Mouse (Mus musculus): ENCODE measurements around the gene Cdk4. TPM values are rescaled to one million over a fixed set of nuclear protein-coding genes. Genes with fewer than 3 reads are reported as not detected.
"Not testable (repeated sequence)": the region's sequence is repeated elsewhere in the genome, so short reads cannot be mapped to it uniquely, and the experiment has no call there.

The Cdk4 gene
- polyA plus RNA-seq, 1 experiment from 2014 or later: 1,915 TPM

DNA sequence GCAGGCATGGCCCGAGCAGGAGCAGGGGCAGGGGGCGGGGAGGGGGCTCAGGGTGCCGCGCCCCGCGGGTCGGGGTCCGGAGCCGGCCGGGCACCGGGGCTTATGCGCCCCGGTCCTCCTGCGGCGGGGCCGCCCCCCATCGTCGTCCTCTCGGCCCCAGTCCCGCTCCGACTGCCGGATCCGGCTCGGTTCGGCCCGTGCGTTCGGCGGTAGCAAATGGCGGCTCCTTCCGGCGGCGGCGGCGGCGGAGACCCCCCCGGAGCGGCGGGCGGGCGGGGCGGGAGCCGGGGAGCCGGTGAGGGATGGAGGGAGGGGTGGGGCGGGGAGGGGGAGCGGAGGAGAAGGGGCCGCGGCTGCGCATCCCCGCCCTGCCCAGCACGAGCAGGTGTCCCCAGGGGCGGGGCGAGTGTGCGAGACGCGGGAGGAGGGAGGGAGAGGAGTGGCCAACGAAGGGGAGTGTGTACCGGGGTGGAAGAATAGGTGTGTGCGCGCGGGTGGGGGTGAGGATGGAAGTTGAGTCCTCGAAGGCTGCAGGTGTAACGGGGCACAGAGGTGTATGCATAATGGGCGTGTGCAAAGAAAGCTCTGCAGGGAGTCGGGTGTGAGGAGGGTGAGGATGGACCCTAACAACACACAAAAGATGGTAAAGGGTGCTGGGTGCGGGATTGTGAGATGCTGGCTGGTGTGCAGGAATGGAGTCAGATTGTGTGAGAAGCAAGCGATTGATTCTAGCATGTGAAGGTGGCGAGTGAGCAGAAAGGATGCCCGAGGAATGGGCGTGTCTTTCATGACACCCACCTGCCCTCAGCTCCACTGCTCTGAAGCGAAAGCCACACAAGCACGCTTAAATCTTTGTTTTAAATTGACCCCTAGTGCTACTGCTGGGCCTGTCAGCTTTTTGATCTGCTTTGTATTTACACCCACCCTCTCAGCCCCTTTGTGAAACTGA lies 3.1 kb upstream of the Cdk4 start, which contains the start of gene March9:
Gene March9, minus strand, starts transcription at position 217 of the 949 bp plus-strand sequence.
- Histone ChIP-seq H3K27me3 (replicated peaks; ENCODE audit: control insufficient read depth, insufficient read depth, low read length) (0 out of 2 replicates have a peak, but pooled peaks cover 3% of the 10 kb centered on the region), H3K4me3 (ENCODE audit: low read depth, low read length) (peak within 1 kb of the TSS; percentile 68), H3K36me3 (ENCODE audit: control insufficient read depth, insufficient read depth, low read length) (peaks cover 22% of the 10 kb centered on the region), H3K27ac (ENCODE audit: low read depth) (0 out of 2 replicates have a peak within 1 kb of the TSS, but pooled peaks have one; percentile 47), H3K9me3 (ENCODE audit: control insufficient read depth, low read length) (no peaks in the 10 kb centered on the region), H3K9ac (ENCODE audit: low read length) (peak within 1 kb of the TSS; percentile 77), H3K4me2 (ENCODE audit: low read length) (peak within 1 kb of the TSS; percentile 85), H3K4me1 (replicated peaks; ENCODE audit: control insufficient read depth, insufficient read depth, low read length) (peaks cover 25% of the 10 kb centered on the region)
- DNase-seq (ENCODE audit: low spot score): peak; percentile 82
- ATAC-seq (replicated peaks; ENCODE audit: low FRiP score, low TSS enrichment, low read depth): peak; percentile 17
- WGBS: 2% methylated on average over 56 of the region's 72 CpGs

DNA sequence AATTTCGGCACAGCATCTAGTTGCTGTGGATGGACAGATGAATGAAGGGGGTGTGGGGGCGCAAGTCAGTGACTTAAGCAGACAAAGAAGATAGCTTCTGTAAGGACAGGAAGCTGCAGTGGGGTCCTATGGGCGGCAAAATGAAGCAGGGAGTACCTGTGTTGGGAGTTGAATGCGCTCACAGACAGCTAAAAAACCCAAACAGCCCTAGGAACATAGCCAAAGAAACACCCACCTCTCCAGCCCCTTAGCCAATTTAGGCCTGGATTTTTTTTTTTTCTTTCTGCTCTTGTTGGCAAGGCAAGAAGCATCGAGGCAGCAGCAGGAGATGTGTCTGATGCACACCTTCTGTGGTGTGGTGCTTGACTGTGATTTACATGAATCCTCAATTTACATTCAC lies 2.2 kb upstream of the Cdk4 start:
- Histone ChIP-seq H3K9me3 (ENCODE audit: control insufficient read depth, low read length) (no peaks in the 10 kb centered on the region), H3K4me3 (ENCODE audit: low read depth, low read length) (no peak overlapping the region), H3K36me3 (ENCODE audit: control insufficient read depth, insufficient read depth, low read length) (peaks cover 22% of the 10 kb centered on the region), H3K4me2 (ENCODE audit: low read length) (no peak overlapping the region), H3K4me1 (replicated peaks; ENCODE audit: control insufficient read depth, insufficient read depth, low read length) (peaks cover 26% of the 10 kb centered on the region), H3K27ac (ENCODE audit: low read depth) (no peak overlapping the region), H3K9ac (ENCODE audit: low read length) (no peak overlapping the region), H3K27me3 (replicated peaks; ENCODE audit: control insufficient read depth, insufficient read depth, low read length) (0 out of 2 replicates have a peak, but pooled peaks cover 3% of the 10 kb centered on the region)
- no peak for DNase-seq (ENCODE audit: low spot score)
- no peak for ATAC-seq (replicated peaks; ENCODE audit: low FRiP score, low TSS enrichment, low read depth)
- 49% methylated on average over 5 of the region's 5 CpGs for WGBS

DNA sequence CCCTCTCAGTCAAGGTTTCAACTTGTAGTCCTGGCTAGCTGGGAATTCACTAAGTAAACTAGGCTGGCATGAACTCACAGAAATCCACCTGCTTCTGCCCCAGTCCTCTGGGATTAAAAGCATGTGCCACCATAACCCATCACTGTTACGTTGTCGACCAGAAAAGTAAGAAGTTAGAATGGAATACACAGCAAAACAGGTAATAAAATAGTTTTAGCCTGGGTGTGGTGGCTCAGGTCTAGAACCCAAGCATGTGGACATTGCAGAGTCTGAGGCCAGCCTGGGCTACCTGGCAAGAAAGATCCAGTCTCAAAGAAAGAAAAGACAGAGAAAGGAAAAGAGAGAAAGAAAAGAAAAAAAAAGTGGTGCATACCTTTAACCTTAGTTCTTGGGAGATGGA lies 1.8 kb upstream of the Cdk4 start:
- H3K36me3 ChIP-seq (ENCODE audit: control insufficient read depth, insufficient read depth, low read length): peaks cover 22% of the 10 kb centered on the region
- H3K4me2 ChIP-seq (ENCODE audit: low read length): no peak overlapping the region
- 0 out of 2 replicates have a peak, but pooled peaks cover 3% of the 10 kb centered on the region for H3K27me3 ChIP-seq (replicated peaks; ENCODE audit: control insufficient read depth, insufficient read depth, low read length)
- ATAC-seq (replicated peaks; ENCODE audit: low FRiP score, low TSS enrichment, low read depth): no peak
- no peak overlapping the region for H3K27ac ChIP-seq (ENCODE audit: low read depth)
- WGBS: 71% methylated on average over 2 of the region's 2 CpGs
- no peak for DNase-seq (ENCODE audit: low spot score)
- H3K4me1 ChIP-seq (replicated peaks; ENCODE audit: control insufficient read depth, insufficient read depth, low read length): peaks cover 26% of the 10 kb centered on the region
- no peaks in the 10 kb centered on the region for H3K9me3 ChIP-seq (ENCODE audit: control insufficient read depth, low read length)
- H3K4me3 ChIP-seq (ENCODE audit: low read depth, low read length): no peak overlapping the region
- H3K9ac ChIP-seq (ENCODE audit: low read length): no peak overlapping the region

DNA sequence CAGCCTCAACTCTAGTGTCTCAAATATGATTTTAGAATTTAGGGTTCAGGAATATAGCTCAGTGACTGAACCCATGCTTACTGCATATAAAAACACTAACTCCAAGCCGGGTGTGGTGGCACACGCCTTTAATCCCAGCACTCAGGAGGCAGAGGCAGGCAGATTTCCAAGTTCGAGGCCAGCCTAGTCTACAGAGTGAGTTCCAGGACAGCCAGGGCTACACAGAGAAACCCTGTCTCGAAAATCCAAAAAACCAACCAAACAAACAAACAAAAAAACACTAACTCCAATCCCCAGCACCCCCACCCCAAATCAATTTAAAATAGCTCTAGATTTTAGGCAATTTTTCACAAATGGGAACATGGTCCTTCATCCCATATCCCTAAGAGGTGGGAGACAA lies 1.2 kb upstream of the Cdk4 start:
- H3K4me1 ChIP-seq (replicated peaks; ENCODE audit: control insufficient read depth, insufficient read depth, low read length): peaks cover 26% of the 10 kb centered on the region
- not testable (repeated sequence) for ATAC-seq (replicated peaks; ENCODE audit: low FRiP score, low TSS enrichment, low read depth); H3K27me3 ChIP-seq (replicated peaks; ENCODE audit: control insufficient read depth, insufficient read depth, low read length); H3K4me2 ChIP-seq (ENCODE audit: low read length); H3K9ac ChIP-seq (ENCODE audit: low read length); H3K9me3 ChIP-seq (ENCODE audit: control insufficient read depth, low read length); H3K4me3 ChIP-seq (ENCODE audit: low read depth, low read length); H3K27ac ChIP-seq (ENCODE audit: low read depth); DNase-seq (ENCODE audit: low spot score)
- peaks cover 27% of the 10 kb centered on the region for H3K36me3 ChIP-seq (ENCODE audit: control insufficient read depth, insufficient read depth, low read length)
- 85% methylated on average over 4 of the region's 4 CpGs for WGBS

DNA sequence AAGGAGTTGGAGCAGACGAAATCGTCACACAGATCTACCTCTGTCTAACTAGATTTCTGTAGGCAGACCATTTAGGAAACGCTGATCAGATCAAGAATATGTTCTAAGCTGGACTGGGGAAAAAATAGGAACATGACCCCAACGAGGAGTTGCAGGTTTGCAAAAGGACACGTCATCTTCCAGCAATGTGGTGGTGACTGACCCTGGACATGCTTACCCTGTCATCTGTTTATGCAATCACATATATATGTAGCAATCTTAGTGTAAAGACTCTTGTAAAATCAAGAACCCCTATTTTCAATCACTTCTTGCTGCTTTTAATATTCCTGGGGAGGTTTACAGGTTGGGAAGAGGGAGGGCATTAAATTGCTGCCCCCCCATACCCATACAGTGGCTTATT lies 831 bp upstream of the Cdk4 start:
- Histone ChIP-seq H3K36me3 (ENCODE audit: control insufficient read depth, insufficient read depth, low read length) (peaks cover 31% of the 10 kb centered on the region), H3K27ac (ENCODE audit: low read depth) (no peak overlapping the region), H3K4me1 (replicated peaks; ENCODE audit: control insufficient read depth, insufficient read depth, low read length) (peaks cover 26% of the 10 kb centered on the region), H3K4me3 (ENCODE audit: low read depth, low read length) (no peak overlapping the region), H3K27me3 (replicated peaks; ENCODE audit: control insufficient read depth, insufficient read depth, low read length) (0 out of 2 replicates have a peak, but pooled peaks cover 3% of the 10 kb centered on the region), H3K4me2 (ENCODE audit: low read length) (0 out of 2 replicates have a peak overlapping the region, but pooled peaks have one; percentile 47), H3K9ac (ENCODE audit: low read length) (no peak overlapping the region), H3K9me3 (ENCODE audit: control insufficient read depth, low read length) (no peaks in the 10 kb centered on the region)
- 72% methylated on average over 5 of the region's 5 CpGs for WGBS
- no peak for DNase-seq (ENCODE audit: low spot score)
- no peak for ATAC-seq (replicated peaks; ENCODE audit: low FRiP score, low TSS enrichment, low read depth)

DNA sequence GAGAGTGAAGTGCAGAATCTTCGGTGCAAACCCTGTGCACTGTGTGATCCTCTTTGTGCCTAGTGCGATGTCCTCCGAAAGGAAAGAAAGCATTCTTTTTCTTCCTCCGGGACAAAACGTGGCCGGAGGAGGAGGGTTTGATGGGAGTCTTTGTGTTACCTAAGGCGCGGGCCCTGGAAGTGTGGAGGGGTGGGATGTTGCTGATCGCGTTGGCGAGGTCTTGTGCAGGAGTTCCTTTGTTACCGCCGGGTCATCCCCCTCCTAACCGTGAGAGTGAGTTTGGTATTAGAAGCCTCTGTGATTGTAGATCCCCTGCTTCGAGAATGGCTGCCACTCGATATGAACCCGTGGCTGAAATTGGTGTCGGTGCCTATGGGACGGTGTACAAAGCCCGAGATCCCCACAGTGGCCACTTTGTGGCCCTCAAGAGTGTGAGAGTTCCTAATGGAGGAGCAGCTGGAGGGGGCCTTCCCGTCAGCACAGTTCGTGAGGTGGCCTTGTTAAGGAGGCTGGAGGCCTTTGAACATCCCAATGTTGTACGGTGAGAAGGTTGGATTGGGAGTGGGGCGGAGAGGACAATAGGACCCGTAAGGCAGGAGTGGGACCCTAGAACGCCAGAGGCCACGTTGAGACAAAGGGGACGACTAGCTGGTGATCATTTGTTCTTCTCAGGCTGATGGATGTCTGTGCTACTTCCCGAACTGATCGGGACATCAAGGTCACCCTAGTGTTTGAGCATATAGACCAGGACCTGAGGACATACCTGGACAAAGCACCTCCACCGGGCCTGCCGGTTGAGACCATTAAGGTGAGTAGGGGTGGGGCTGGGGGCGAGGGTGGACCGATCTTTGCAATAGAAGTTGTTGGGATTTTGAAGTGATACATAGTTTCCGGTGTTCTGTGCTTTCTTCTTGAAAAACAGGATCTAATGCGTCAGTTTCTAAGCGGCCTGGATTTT lies 858 bp downstream of the Cdk4 start:
- Histone ChIP-seq H3K36me3 (ENCODE audit: control insufficient read depth, insufficient read depth, low read length) (peaks cover 45% of the 10 kb centered on the region), H3K9me3 (ENCODE audit: control insufficient read depth, low read length) (no peaks in the 10 kb centered on the region), H3K4me2 (ENCODE audit: low read length) (peak overlapping the region; percentile 85), H3K9ac (ENCODE audit: low read length) (peak overlapping the region; percentile 97), H3K4me3 (ENCODE audit: low read depth, low read length) (peak overlapping the region; percentile 93), H3K27me3 (replicated peaks; ENCODE audit: control insufficient read depth, insufficient read depth, low read length) (0 out of 2 replicates have a peak, but pooled peaks cover 3% of the 10 kb centered on the region), H3K4me1 (replicated peaks; ENCODE audit: control insufficient read depth, insufficient read depth, low read length) (peaks cover 22% of the 10 kb centered on the region), H3K27ac (ENCODE audit: low read depth) (peak overlapping the region; percentile 89)
- 11% methylated on average over 37 of the region's 37 CpGs for WGBS
- ATAC-seq (replicated peaks; ENCODE audit: low FRiP score, low TSS enrichment, low read depth) (no peak; the same call in 1 of the 2 replicates), DNase-seq (ENCODE audit: low spot score) (peak; percentile 77)

DNA sequence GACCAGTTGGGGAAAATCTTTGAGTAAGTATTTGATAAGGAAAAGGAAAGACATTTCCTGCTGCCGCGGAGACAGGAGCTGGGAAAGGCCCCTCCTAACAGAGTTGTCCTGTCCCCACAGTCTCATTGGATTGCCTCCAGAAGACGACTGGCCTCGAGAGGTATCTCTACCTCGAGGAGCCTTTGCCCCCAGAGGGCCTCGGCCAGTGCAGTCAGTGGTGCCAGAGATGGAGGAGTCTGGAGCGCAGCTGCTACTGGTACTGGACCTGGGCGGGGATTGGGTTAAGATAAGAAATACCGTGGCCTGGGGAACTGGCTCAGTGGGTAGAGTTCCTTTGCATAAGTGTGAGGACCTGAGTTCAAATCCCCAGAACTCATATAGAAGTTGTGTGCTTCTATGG lies 2.6 kb downstream of the Cdk4 start:
- no peak overlapping the region for H3K4me3 ChIP-seq (ENCODE audit: low read depth, low read length)
- H3K9ac ChIP-seq (ENCODE audit: low read length): no peak overlapping the region
- DNase-seq (ENCODE audit: low spot score) (no peak), ATAC-seq (replicated peaks; ENCODE audit: low FRiP score, low TSS enrichment, low read depth) (no peak)
- no peaks in the 10 kb centered on the region for H3K27me3 ChIP-seq (replicated peaks; ENCODE audit: control insufficient read depth, insufficient read depth, low read length)
- H3K27ac ChIP-seq (ENCODE audit: low read depth): no peak overlapping the region
- no peak overlapping the region for H3K4me2 ChIP-seq (ENCODE audit: low read length)
- H3K36me3 ChIP-seq (ENCODE audit: control insufficient read depth, insufficient read depth, low read length): peaks cover 45% of the 10 kb centered on the region
- peaks cover 25% of the 10 kb centered on the region for H3K4me1 ChIP-seq (replicated peaks; ENCODE audit: control insufficient read depth, insufficient read depth, low read length)
- WGBS: 72% methylated on average over 9 of the region's 9 CpGs
- no peaks in the 10 kb centered on the region for H3K9me3 ChIP-seq (ENCODE audit: control insufficient read depth, low read length)

DNA sequence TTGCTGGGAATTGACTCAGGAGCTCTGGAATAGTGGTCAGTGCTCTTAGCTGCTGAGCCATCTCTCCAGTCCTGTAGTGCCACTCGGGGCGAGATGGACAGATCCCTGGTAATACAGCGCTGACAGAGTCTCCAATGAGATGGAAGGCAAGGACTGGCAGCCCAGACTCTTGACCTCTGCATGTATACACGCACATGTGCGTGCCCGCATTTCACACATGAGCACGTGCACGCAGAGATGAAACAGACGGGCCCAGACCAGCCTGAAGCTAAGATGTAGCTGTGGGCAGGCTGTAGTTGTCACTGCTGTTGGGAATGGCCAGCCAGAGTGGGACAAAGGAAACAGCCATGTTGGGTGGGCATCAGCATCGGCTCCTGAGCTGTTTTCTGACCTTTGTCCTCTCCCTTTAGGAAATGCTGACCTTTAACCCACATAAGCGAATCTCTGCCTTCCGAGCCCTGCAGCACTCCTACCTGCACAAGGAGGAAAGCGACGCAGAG lies 3.2 kb downstream of the Cdk4 start:
- no peaks in the 10 kb centered on the region for H3K9me3 ChIP-seq (ENCODE audit: control insufficient read depth, low read length)
- no peak overlapping the region for H3K4me3 ChIP-seq (ENCODE audit: low read depth, low read length)
- whole genome bisulfite sequencing: 89% methylated on average over 14 of the region's 14 CpGs
- peaks cover 30% of the 10 kb centered on the region for H3K4me1 ChIP-seq (replicated peaks; ENCODE audit: control insufficient read depth, insufficient read depth, low read length)
- H3K27ac ChIP-seq (ENCODE audit: low read depth): no peak overlapping the region
- no peak overlapping the region for H3K9ac ChIP-seq (ENCODE audit: low read length)
- DNase-seq (ENCODE audit: low spot score) (no peak), ATAC-seq (replicated peaks; ENCODE audit: low FRiP score, low TSS enrichment, low read depth) (no peak)
- H3K36me3 ChIP-seq (ENCODE audit: control insufficient read depth, insufficient read depth, low read length): peaks cover 45% of the 10 kb centered on the region
- no peaks in the 10 kb centered on the region for H3K27me3 ChIP-seq (replicated peaks; ENCODE audit: control insufficient read depth, insufficient read depth, low read length)
- H3K4me2 ChIP-seq (ENCODE audit: low read length): no peak overlapping the region
